Mouse (Mus musculus): ENCODE measurements around the gene Clpsl2. TPM values are rescaled to one million over a fixed set of nuclear protein-coding genes. Genes with fewer than 3 reads are reported as not detected.

Clpsl2 gene
- polyA plus RNA-seq, 1 experiment from 2014 or later: not detected

DNA sequence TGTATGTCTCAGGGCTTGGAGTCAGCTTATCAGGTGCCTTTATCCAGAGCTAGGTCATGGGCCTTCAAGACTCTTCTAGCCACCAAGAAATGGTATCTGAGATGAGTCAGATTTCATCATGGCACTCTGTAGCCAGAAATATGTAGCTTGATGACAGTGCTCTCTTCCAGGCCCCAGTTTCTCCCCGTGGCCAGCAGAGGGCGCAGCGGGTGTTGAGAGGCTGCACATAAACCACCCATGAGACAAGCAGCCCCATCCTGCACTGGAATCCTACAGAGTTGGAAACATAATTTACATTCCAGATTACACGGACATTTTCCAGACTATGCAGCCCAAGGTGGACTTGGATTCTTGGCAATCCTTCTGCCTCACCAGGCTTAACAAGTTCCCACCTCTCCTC is 43.8 kb downstream of the Clpsl2 start:
- H3K36me3 ChIP-seq (ENCODE audit: control insufficient read depth, insufficient read depth, low read length): peaks cover 91% of the 10 kb centered on the region
- no peak for ATAC-seq (ENCODE audit: insufficient number of reproducible peaks, insufficient read depth, low FRiP score, low read depth)

DNA sequence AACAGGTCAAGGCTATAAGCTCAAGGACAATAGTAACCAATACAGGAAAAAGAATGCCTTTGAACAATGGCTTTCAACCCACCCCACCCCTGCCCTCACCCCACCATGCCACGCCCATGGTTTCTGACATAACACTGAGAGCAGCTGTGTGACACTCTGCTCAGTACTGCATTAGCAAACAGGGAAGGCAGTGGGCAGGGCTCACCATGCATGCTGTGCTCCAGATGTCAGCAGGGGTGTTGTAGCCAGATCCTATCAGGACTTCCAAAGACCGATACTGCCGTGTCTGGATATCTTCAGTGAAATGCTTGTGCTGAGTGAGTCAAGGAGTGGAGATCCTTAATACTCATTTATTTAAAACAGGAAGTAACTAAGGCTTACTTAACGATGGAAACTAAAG is 44.8 kb downstream of the Clpsl2 start:
- no peak for ATAC-seq (ENCODE audit: insufficient number of reproducible peaks, insufficient read depth, low FRiP score, low read depth)
- no peaks in the 10 kb centered on the region for H3K27me3 ChIP-seq (ENCODE audit: control insufficient read depth, insufficient read depth, low read length)
- H3K4me2 ChIP-seq (ENCODE audit: low read length): no peak overlapping the region
- H3K36me3 ChIP-seq (ENCODE audit: control insufficient read depth, insufficient read depth, low read length): peaks cover 89% of the 10 kb centered on the region
- no peak overlapping the region for H3K27ac ChIP-seq (replicated peaks in 1 of 2; ENCODE audit: control insufficient read depth in 1 of 2, insufficient read depth in 1 of 2, low read depth in 2 of 2, low read length in 2 of 2)
- no peaks in the 10 kb centered on the region for H3K9me3 ChIP-seq (ENCODE audit: control insufficient read depth, low read length)
- H3K4me1 ChIP-seq (ENCODE audit: control insufficient read depth in 2 of 2, insufficient read depth in 2 of 2, low read length in 2 of 2): peaks cover 6 to 18% of the 10 kb centered on the region in 2 experiments
- no peak overlapping the region for H3K4me3 ChIP-seq (ENCODE audit: control insufficient read depth in 1 of 2, insufficient read depth in 1 of 2, low read depth in 1 of 2, low read length in 2 of 2)
- H3K9ac ChIP-seq (ENCODE audit: low read length): no peak overlapping the region
- 42% methylated on average over 4 of the region's 4 CpGs for WGBS

More for the DNA sequence above, 43.8 kb downstream of the Clpsl2 start:
- no peak overlapping the region for H3K4me3 ChIP-seq (ENCODE audit: control insufficient read depth in 1 of 2, insufficient read depth in 1 of 2, low read depth in 1 of 2, low read length in 2 of 2)
- no peaks in the 10 kb centered on the region for H3K27me3 ChIP-seq (ENCODE audit: control insufficient read depth, insufficient read depth, low read length)
- no peak overlapping the region for H3K4me2 ChIP-seq (ENCODE audit: low read length)
- no peak overlapping the region for H3K9ac ChIP-seq (ENCODE audit: low read length)
- H3K27ac ChIP-seq (replicated peaks in 1 of 2; ENCODE audit: control insufficient read depth in 1 of 2, insufficient read depth in 1 of 2, low read depth in 2 of 2, low read length in 2 of 2): 0 out of 4 replicates have a peak overlapping the region, but pooled peaks of 1 of the 2 experiments have one; percentile 5
- WGBS: 21% methylated on average over 4 of the region's 4 CpGs
- H3K9me3 ChIP-seq (ENCODE audit: control insufficient read depth, low read length): no peaks in the 10 kb centered on the region
- H3K4me1 ChIP-seq (ENCODE audit: control insufficient read depth in 2 of 2, insufficient read depth in 2 of 2, low read length in 2 of 2): peaks cover 6 to 18% of the 10 kb centered on the region in 2 experiments

DNA sequence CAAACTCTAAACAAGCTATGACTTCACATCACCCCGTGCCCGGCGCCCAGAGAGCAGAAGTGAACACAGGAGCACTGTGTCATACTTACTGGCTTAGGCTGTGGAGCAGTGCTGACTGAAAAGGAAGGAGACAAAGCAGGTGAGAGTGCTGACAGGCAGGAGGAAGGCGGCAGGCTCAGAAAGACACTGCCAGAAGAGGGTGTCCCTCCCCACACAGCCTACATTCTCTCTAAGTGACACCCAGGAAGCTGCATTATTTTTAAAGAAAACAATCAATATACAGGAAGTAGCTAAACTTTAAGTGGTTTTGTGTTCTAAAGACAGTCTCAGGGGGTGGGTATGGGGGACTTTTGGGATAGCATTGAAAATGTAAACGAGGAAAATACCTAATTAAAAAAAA is 51.6 kb downstream of the Clpsl2 start:
- no peak overlapping the region for H3K4me2 ChIP-seq (ENCODE audit: low read length)
- 80% methylated on average over 5 of the region's 5 CpGs for WGBS
- peaks cover 93% of the 10 kb centered on the region for H3K36me3 ChIP-seq (ENCODE audit: control insufficient read depth, insufficient read depth, low read length)
- H3K27me3 ChIP-seq (ENCODE audit: control insufficient read depth, insufficient read depth, low read length): no peaks in the 10 kb centered on the region
- no peak for ATAC-seq (ENCODE audit: insufficient number of reproducible peaks, insufficient read depth, low FRiP score, low read depth)
- H3K27ac ChIP-seq (replicated peaks in 1 of 2; ENCODE audit: control insufficient read depth in 1 of 2, insufficient read depth in 1 of 2, low read depth in 2 of 2, low read length in 2 of 2): no peak overlapping the region
- H3K4me1 ChIP-seq (ENCODE audit: control insufficient read depth in 2 of 2, insufficient read depth in 2 of 2, low read length in 2 of 2): no peaks in the 10 kb centered on the region
- H3K9ac ChIP-seq (ENCODE audit: low read length): no peak overlapping the region
- H3K9me3 ChIP-seq (ENCODE audit: control insufficient read depth, low read length): no peaks in the 10 kb centered on the region
- H3K4me3 ChIP-seq (ENCODE audit: control insufficient read depth in 1 of 2, insufficient read depth in 1 of 2, low read depth in 1 of 2, low read length in 2 of 2): no peak overlapping the region

- H3K4me3 ChIP-seq (ENCODE audit: control insufficient read depth in 1 of 2, insufficient read depth in 1 of 2, low read depth in 1 of 2, low read length in 2 of 2): no peak overlapping the region
- 88% methylated on average over 9 of the region's 9 CpGs for WGBS
- no peak for ATAC-seq (ENCODE audit: insufficient number of reproducible peaks, insufficient read depth, low FRiP score, low read depth)
Observed at GRCm38 (mm10) chr17:28601557-28602250, 52.5 kb downstream of the Clpsl2 start.

More at GRCm38 (mm10) chr17:28601557-28602250, 52.5 kb downstream of the Clpsl2 start:
- Histone ChIP-seq H3K9ac (ENCODE audit: low read length) (no peak overlapping the region), H3K36me3 (ENCODE audit: control insufficient read depth, insufficient read depth, low read length) (peaks cover 93% of the 10 kb centered on the region), H3K4me1 (ENCODE audit: control insufficient read depth in 2 of 2, insufficient read depth in 2 of 2, low read length in 2 of 2) (no peaks in the 10 kb centered on the region), H3K27me3 (ENCODE audit: control insufficient read depth, insufficient read depth, low read length) (no peaks in the 10 kb centered on the region), H3K9me3 (ENCODE audit: control insufficient read depth, low read length) (no peaks in the 10 kb centered on the region), H3K27ac (replicated peaks in 1 of 2; ENCODE audit: control insufficient read depth in 1 of 2, insufficient read depth in 1 of 2, low read depth in 2 of 2, low read length in 2 of 2) (no peak overlapping the region), H3K4me2 (ENCODE audit: low read length) (no peak overlapping the region)

Small RNAs within 50 kb of the gene (microRNA-seq; reads per million reads assigned to microRNA genes)
- gene Gm25195: not detected
- gene Mir6969: not detected

Other genes starting within 250 kb of the Clpsl2 start
- 17.8 and 19.5 TPM in 2 replicates for gene Fance, start 235.9 kb upstream of the Clpsl2 start, polyA plus RNA-seq (2014; fragmentation: Nextera tagmentation; extraction: Ambion mirVana)
- 440 and 513 TPM in 2 replicates for gene Rpl10a, start 220.9 kb upstream of the Clpsl2 start, polyA plus RNA-seq (2014; fragmentation: Nextera tagmentation; extraction: Ambion mirVana)
- 5.4 and 7.2 TPM in 2 replicates for gene Tead3, start 198.6 kb upstream of the Clpsl2 start, polyA plus RNA-seq (2014; fragmentation: Nextera tagmentation; extraction: Ambion mirVana)
- 3.3 and 3.4 TPM in 2 replicates for gene Tulp1, start 184.2 kb upstream of the Clpsl2 start, polyA plus RNA-seq (2014; fragmentation: Nextera tagmentation; extraction: Ambion mirVana)
- 4.3 and 5.0 TPM in 2 replicates for gene Fkbp5, start 31.9 kb upstream of the Clpsl2 start, polyA plus RNA-seq (2014; fragmentation: Nextera tagmentation; extraction: Ambion mirVana)
- not detected in 2 replicates for gene Armc12, start 18.6 kb upstream of the Clpsl2 start, polyA plus RNA-seq (2014; fragmentation: Nextera tagmentation; extraction: Ambion mirVana)
- 0.47 TPM in 1 of 2 replicates, not detected in the other for gene Clps, start 11.4 kb downstream of the Clpsl2 start, polyA plus RNA-seq (2014; fragmentation: Nextera tagmentation; extraction: Ambion mirVana)
- 0.26 and 0.45 TPM in 2 replicates for gene Lhfpl5, start 26.2 kb downstream of the Clpsl2 start, polyA plus RNA-seq (2014; fragmentation: Nextera tagmentation; extraction: Ambion mirVana)
- gene Srpk1, start 73.3 kb downstream of the Clpsl2 start, polyA plus RNA-seq (2014; fragmentation: Nextera tagmentation; extraction: Ambion mirVana): 60.6 and 61.1 TPM in 2 replicates
- gene Slc26a8, start 140.8 kb downstream of the Clpsl2 start, polyA plus RNA-seq (2014; fragmentation: Nextera tagmentation; extraction: Ambion mirVana): 0.34 and 0.51 TPM in 2 replicates
- gene Mapk14, start 141.9 kb downstream of the Clpsl2 start, polyA plus RNA-seq (2014; fragmentation: Nextera tagmentation; extraction: Ambion mirVana): 37.6 and 38.3 TPM in 2 replicates
- gene AC170998.1, start 176.7 kb downstream of the Clpsl2 start, polyA plus RNA-seq (2014; fragmentation: Nextera tagmentation; extraction: Ambion mirVana): 2.2 and 2.5 TPM in 2 replicates
- 1.7 and 2.5 TPM in 2 replicates for gene Mapk13, start 219.9 kb downstream of the Clpsl2 start, polyA plus RNA-seq (2014; fragmentation: Nextera tagmentation; extraction: Ambion mirVana)